Mouse (Mus musculus) CH12.LX (cell line): ENCODE data around the gene Ccdc50. TPM values are rescaled to one million over a fixed set of nuclear protein-coding genes. Genes with fewer than 3 reads are reported as not detected.
A peak's percentile ranks its signal among the peaks of the same experiment; 100 is the strongest.

Experiments used
- DNase-seq: peaks from one replicate; pipeline ENCODE4 v3.0.0-alpha.2; 2013; ENCODE audit errors: extremely low read depth
- H3K27ac ChIP-seq: 2 replicates; pipeline ENCODE4 v1.5.1; 2012; ENCODE audit warnings: low read depth, mild to moderate bottlenecking, control low read depth, moderate library complexity; ENCODE audit not compliant: insufficient read depth
- H3K27me3 ChIP-seq: replicated peaks from 2 replicates; pipeline ENCODE3; 2012; ENCODE audit warnings: inconsistent platforms
- H3K36me3 ChIP-seq, 2 experiments: replicated peaks in 1 of 2; 2 replicates each; pipeline versions ENCODE3 to v1.6.1; 2012; ENCODE audit warnings: inconsistent platforms in 1 of 2, low read length in 1 of 2, mild to moderate bottlenecking in 1 of 2, mixed read lengths in 1 of 2, moderate library complexity in 1 of 2; ENCODE audit not compliant: control insufficient read depth in 1 of 2, insufficient read depth in 1 of 2
- H3K4me1 ChIP-seq, 2 experiments: 2 replicates each; pipeline ENCODE4 v1.6.1; 2012; ENCODE audit warnings: inconsistent platforms in 1 of 2, moderate library complexity in 1 of 2; ENCODE audit not compliant: insufficient read depth in 2 of 2, control insufficient read depth in 1 of 2
- H3K4me2 ChIP-seq: 2 replicates; pipeline ENCODE4 v1.6.1; 2012; ENCODE audit warnings: low read depth, mild to moderate bottlenecking, control low read depth; ENCODE audit not compliant: poor library complexity, insufficient read depth, severe bottlenecking
- H3K4me3 ChIP-seq, 3 experiments: fragments of 150-350 bp in 1 of 3; sonication (generic) in 1 of 3; replicated peaks in 1 of 3; 2 replicates each; pipeline versions ENCODE3 to v1.5.1; 2011 to 2012; ENCODE audit warnings: low read depth in 2 of 3, low read length in 2 of 3, mild to moderate bottlenecking in 2 of 3, moderate library complexity in 2 of 3, control low read depth in 1 of 3, improper control_type of control experiment in 1 of 3, inconsistent platforms in 1 of 3, mixed read lengths in 1 of 3; ENCODE audit not compliant: poor library complexity in 1 of 3
- H3K79me2 ChIP-seq: replicated peaks from 2 replicates; pipeline ENCODE4 v1.6.1; 2012; ENCODE audit warnings: mild to moderate bottlenecking, moderate library complexity; ENCODE audit not compliant: control insufficient read depth, poor library complexity, insufficient read depth, severe bottlenecking; ENCODE audit errors: extremely low read depth
- H3K9ac ChIP-seq: 2 replicates; pipeline ENCODE4 v1.6.1; 2012; ENCODE audit warnings: low read depth, mild to moderate bottlenecking, control low read depth, moderate library complexity; ENCODE audit not compliant: insufficient read depth
- H3K9me3 ChIP-seq: replicated peaks from 2 replicates; pipeline ENCODE3; 2012; ENCODE audit warnings: low read length, inconsistent platforms, mixed read lengths
- BHLHE40 ChIP-seq: IDR thresholded peaks from 2 replicates; pipeline ENCODE4 v1.6.1; 2011; ENCODE audit warnings: mild to moderate bottlenecking, low read depth, low read length, improper control_type of control experiment
- CTCF ChIP-seq, 2 experiments: IDR thresholded peaks in 1 of 2; conservative IDR thresholded peaks in 1 of 2; 2 replicates each; pipeline ENCODE4 v1.5.1; 2011 to 2012; ENCODE audit warnings: low read depth in 2 of 2, low read length in 2 of 2, improper control_type of control experiment in 1 of 2, inconsistent platforms in 1 of 2, mild to moderate bottlenecking in 1 of 2, moderate library complexity in 1 of 2
- EP300 ChIP-seq: IDR thresholded peaks from 2 replicates; pipeline ENCODE4 v1.6.1; 2011; ENCODE audit warnings: low read length, improper control_type of control experiment
- HCFC1 ChIP-seq: IDR thresholded peaks from 2 replicates; pipeline ENCODE4 v1.6.1; 2012; ENCODE audit warnings: low read depth, mild to moderate bottlenecking, inconsistent platforms, low read length, improper control_type of control experiment
- IRF4 ChIP-seq: IDR thresholded peaks from 2 replicates; pipeline ENCODE4 v1.6.1; 2014; ENCODE audit warnings: low read depth, mild to moderate bottlenecking, inconsistent platforms, low read length, improper control_type of control experiment
- JUND ChIP-seq: conservative IDR thresholded peaks from 2 replicates; pipeline ENCODE4 v1.6.1; 2011; ENCODE audit warnings: low read depth, low read length, improper control_type of control experiment
- KAT2A ChIP-seq: IDR thresholded peaks from 2 replicates; pipeline ENCODE4 v1.6.1; 2012; ENCODE audit warnings: low read length, improper control_type of control experiment, inconsistent platforms; ENCODE audit not compliant: insufficient replicate concordance
- MAFK ChIP-seq: IDR thresholded peaks from 2 replicates; pipeline ENCODE4 v1.6.1; 2011; ENCODE audit warnings: low read length, improper control_type of control experiment; ENCODE audit not compliant: insufficient replicate concordance
- MAX ChIP-seq: IDR thresholded peaks from 2 replicates; pipeline ENCODE4 v1.6.1; 2011; ENCODE audit warnings: low read length, improper control_type of control experiment
- MAZ ChIP-seq: IDR thresholded peaks from 2 replicates; pipeline ENCODE4 v1.6.1; 2012; ENCODE audit warnings: low read depth, mild to moderate bottlenecking, inconsistent platforms, low read length, improper control_type of control experiment, moderate library complexity
- NELFE ChIP-seq: IDR thresholded peaks from 2 replicates; pipeline ENCODE4 v1.6.1; 2011; ENCODE audit warnings: low read depth, low read length, improper control_type of control experiment
- NRF1 ChIP-seq: IDR thresholded peaks from 2 replicates; pipeline ENCODE4 v1.6.1; 2014; ENCODE audit warnings: low read depth, mild to moderate bottlenecking, inconsistent platforms, low read length, improper control_type of control experiment, moderate library complexity
- POLR2AphosphoS2 ChIP-seq: IDR thresholded peaks from 2 replicates; pipeline ENCODE4 v1.6.1; 2011; ENCODE audit warnings: low read depth, low read length, improper control_type of control experiment
- RCOR1 ChIP-seq: conservative IDR thresholded peaks from 2 replicates; pipeline ENCODE4 v1.6.1; 2012; ENCODE audit warnings: low read depth, mild to moderate bottlenecking, inconsistent platforms, low read length, improper control_type of control experiment
- TBP ChIP-seq: conservative IDR thresholded peaks from 2 replicates; pipeline ENCODE4 v1.6.1; 2011; ENCODE audit warnings: low read depth, low read length, improper control_type of control experiment
- USF2 ChIP-seq: conservative IDR thresholded peaks from 2 replicates; pipeline ENCODE4 v1.6.1; 2011; ENCODE audit warnings: low read depth, low read length, improper control_type of control experiment
- ZKSCAN1 ChIP-seq: IDR thresholded peaks from 2 replicates; pipeline ENCODE4 v1.6.1; 2012; ENCODE audit warnings: low read depth, inconsistent platforms, low read length, improper control_type of control experiment, borderline replicate concordance
- ZNF384 ChIP-seq: IDR thresholded peaks from 2 replicates; pipeline ENCODE4 v1.6.1; 2012; ENCODE audit warnings: low read depth, low read length, improper control_type of control experiment, inconsistent platforms
- dilution Hi-C: fragments of 300-500 bp; cut with MboI; formaldehyde crosslinking; loops from 2 replicates; pipeline ENCODE4 v1.14.3; 2020; ENCODE audit warnings: low sequenced_read_pairs; ENCODE audit not compliant: extremely low pct_unique_long_range_greater_than_20kb, extremely low pct_ligation_motif_present
- in situ Hi-C: fragments of 300-500 bp; cut with MboI; formaldehyde crosslinking; loops from 3 replicates; pipeline ENCODE4 v1.14.3; 2019; ENCODE audit warnings: low sequenced_read_pairs, low pct_ligation_motif_present, low pct_unique_long_range_greater_than_20kb, mixed read lengths
- polyA plus RNA-seq: library from polyadenylated mRNA; unstranded; fragments of >175 nt; gene quantifications from 2 replicates; pipeline ENCODE4 v1.2.1, GENCODE M21; 2012; ENCODE audit warnings: low read depth; ENCODE audit not compliant: insufficient read length
- total RNA-seq, 2 experiments: library from RNA; depleted of rRNA; stranded (reverse); fragments of 300-350 nt in 1 of 2; fragments of >200 nt in 1 of 2; gene quantifications; 2 replicates each; pipeline ENCODE4 v1.2.3; 2012 to 2014

The Ccdc50 gene
- total and polyA plus RNA-seq, 3 experiments = 203 to 261 (median 243) TPM

GRCm38 (mm10) chr16:27417632-27418031 lies 29.0 kb downstream of the Ccdc50 start:
- H3K9ac ChIP-seq = no peak overlapping the region
- H3K79me2 ChIP-seq = peaks cover 50% of the 10 kb centered on the region
- peaks cover 22% of the 10 kb centered on the region for H3K9me3 ChIP-seq
- DNase-seq = no peak
- dilution Hi-C loops (no loop called here), in situ Hi-C loops (no loop called here)
- H3K4me1 ChIP-seq = peaks cover 4 to 28% of the 10 kb centered on the region in 2 experiments; a peak in 3 of 4 replicates
- H3K27me3 ChIP-seq = no peaks in the 10 kb centered on the region
- no peak overlapping the region for H3K4me2 ChIP-seq
- H3K36me3 ChIP-seq = peaks cover 66 to 91% of the 10 kb centered on the region in 2 experiments
- H3K4me3 ChIP-seq = no peak overlapping the region
- TF ChIP-seq NELFE (no peak), POLR2AphosphoS2 (peak; percentile 28; the same call in 1 of the 2 replicates)
- no peak overlapping the region for H3K27ac ChIP-seq

GRCm38 (mm10) chr16:27420982-27421381 lies 32.3 kb downstream of the Ccdc50 start:
- Histone ChIP-seq H3K9ac (no peak overlapping the region), H3K27me3 (no peaks in the 10 kb centered on the region), H3K4me1 (no peaks in the 10 kb centered on the region), H3K36me3 (peaks cover 40 to 68% of the 10 kb centered on the region in 2 experiments), H3K4me2 (no peak overlapping the region), H3K4me3 (no peak overlapping the region), H3K79me2 (peaks cover 19% of the 10 kb centered on the region), H3K27ac (no peak overlapping the region), H3K9me3 (peaks cover 24% of the 10 kb centered on the region)
- in situ Hi-C loops (no loop called here), dilution Hi-C loops (no loop called here)
- DNase-seq = no peak
- TF ChIP-seq JUND (no peak), HCFC1 (no peak), TBP (no peak), ZKSCAN1 (no peak), MAZ (no peak), KAT2A (no peak), USF2 (no peak), CTCF (conservative IDR thresholded peaks at IDR 0.05 in 1 of 2, IDR thresholded peaks at IDR 0.05 in 1 of 2; ENCODE audit: low read depth in 2 of 2, low read length in 2 of 2) (no peak), POLR2AphosphoS2 (no peak), NRF1 (no peak), MAFK (no peak), MAX (no peak)

GRCm38 (mm10) chr16:27435034-27435433 lies 46.4 kb downstream of the Ccdc50 start:
- Histone ChIP-seq H3K27me3 (no peaks in the 10 kb centered on the region), H3K9ac (no peak overlapping the region), H3K79me2 (peaks cover 21% of the 10 kb centered on the region), H3K4me1 (peaks cover 4 to 42% of the 10 kb centered on the region in 2 experiments; a peak in 3 of 4 replicates), H3K27ac (no peak overlapping the region), H3K4me3 (no peak overlapping the region), H3K9me3 (no peaks in the 10 kb centered on the region), H3K36me3 (peaks cover 48 to 80% of the 10 kb centered on the region in 2 experiments), H3K4me2 (no peak overlapping the region)
- in situ Hi-C loops = no loop called here
- no peak for DNase-seq
- peak; percentile 77 for TF ChIP-seq EP300
- TF ChIP-seq ZNF384 = peak; percentile 57
- 0 out of 2 replicates have a peak, but pooled peaks have one; percentile 20 for TF ChIP-seq BHLHE40
- no peak for TF ChIP-seq RCOR1
- peak; percentile 77 for TF ChIP-seq IRF4
- dilution Hi-C loops = no loop called here
